Mouse (Mus musculus): ENCODE data around the gene Ust.

Gene Ust

GRCm38 (mm10) chr10:8419496-8420009 lies 99.1 kb downstream of the Ust start:
- no peak for DNase-seq

GRCm38 (mm10) chr10:8415474-8415873 lies 103.2 kb downstream of the Ust start:
- DNase-seq: no peak

GRCm38 (mm10) chr10:8415036-8415435 lies 103.6 kb downstream of the Ust start:
- no peak for DNase-seq

GRCm38 (mm10) chr10:8405141-8405540 lies 113.5 kb downstream of the Ust start:
- no peak for DNase-seq

GRCm38 (mm10) chr10:8392226-8392625 lies 126.4 kb downstream of the Ust start:
- no peak for DNase-seq

- peak; percentile 23 for DNase-seq
These were observed 127.3 kb downstream of the Ust start for GRCm38 (mm10) chr10:8391264-8391748.

GRCm38 (mm10) chr10:8388239-8388638 lies 130.4 kb downstream of the Ust start:
- DNase-seq: no peak

GRCm38 (mm10) chr10:8369894-8370500 lies 148.6 kb downstream of the Ust start:
- DNase-seq: no peak

- no peak for DNase-seq
These were observed 152.8 kb downstream of the Ust start for GRCm38 (mm10) chr10:8365816-8366215.

GRCm38 (mm10) chr10:8364182-8364581 lies 154.4 kb downstream of the Ust start:
- DNase-seq: no peak

- DNase-seq: no peak
These were observed 155.3 kb downstream of the Ust start for GRCm38 (mm10) chr10:8363281-8363680.

GRCm38 (mm10) chr10:8358286-8359045 lies 160.2 kb downstream of the Ust start:
- no peak for DNase-seq

GRCm38 (mm10) chr10:8353534-8353933 lies 165.1 kb downstream of the Ust start:
- no peak for DNase-seq

GRCm38 (mm10) chr10:8350626-8351025 lies 168.0 kb downstream of the Ust start:
- no peak for DNase-seq

- DNase-seq: no peak
These were observed 171.1 kb downstream of the Ust start for GRCm38 (mm10) chr10:8347497-8347896.

- no peak for DNase-seq
These were observed 176.1 kb downstream of the Ust start for GRCm38 (mm10) chr10:8342556-8342955.

GRCm38 (mm10) chr10:8339645-8340428 lies 178.8 kb downstream of the Ust start:
- DNase-seq: no peak

GRCm38 (mm10) chr10:8336601-8337000 lies 182.0 kb downstream of the Ust start:
- no peak for DNase-seq

- DNase-seq: no peak
These were observed 187.7 kb downstream of the Ust start for GRCm38 (mm10) chr10:8330958-8331357.

GRCm38 (mm10) chr10:8330006-8330405 lies 188.6 kb downstream of the Ust start:
- no peak for DNase-seq

- peak; percentile 59 for DNase-seq
These were observed 195.3 kb downstream of the Ust start for GRCm38 (mm10) chr10:8323304-8323765.

- no peak for DNase-seq
These were observed 197.9 kb downstream of the Ust start for GRCm38 (mm10) chr10:8320771-8321170.

- DNase-seq: no peak
These were observed 209.2 kb downstream of the Ust start for GRCm38 (mm10) chr10:8309435-8309834.
